Mouse (Mus musculus) gastrocnemius, adult 8-10 months (tissue): Measurements from ENCODE around the gene Cda. TPM values are rescaled to one million over a fixed set of nuclear protein-coding genes. Genes with fewer than 3 reads are reported as not detected.
"Not testable (repeated sequence)": the region's sequence is repeated elsewhere in the genome, so short reads cannot be mapped to it uniquely, and the experiment has no call there.

ENCODE experiments used
- DNase-seq, 2 experiments: peaks; one replicate each; pipeline ENCODE4 v3.0.0; 2022; ENCODE audit warnings: low spot score in 2 of 2
- total RNA-seq, 4 experiments: library from RNA; stranded (reverse); gene quantifications; 2 replicates each; pipeline ENCODE4 v1.2.4; 2022

Gene Cda
- total RNA-seq, 4 experiments from 2014 or later, result 0.59 to 0.63 TPM; not detected in 2

DNA sequence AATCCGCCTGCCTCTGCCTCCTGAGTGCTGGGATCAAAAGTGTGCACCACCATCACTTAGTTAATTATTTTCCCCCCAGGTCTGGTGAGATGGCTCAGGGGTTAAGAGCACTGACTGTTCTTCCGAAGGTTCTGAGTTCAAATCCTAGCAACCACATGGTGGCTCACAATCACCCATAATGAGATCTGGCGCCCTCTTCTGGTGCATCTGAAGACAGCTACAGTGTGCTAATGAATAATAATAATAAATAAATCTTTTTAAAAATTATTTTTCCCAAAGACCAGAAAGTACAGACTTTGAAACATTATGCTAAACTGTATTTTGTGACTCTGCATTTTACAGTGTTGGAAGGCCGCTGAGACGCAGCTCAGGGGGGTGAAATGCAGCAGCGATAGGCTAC lies 32.1 kb downstream of the Cda start:
- no peak for DNase-seq

DNA sequence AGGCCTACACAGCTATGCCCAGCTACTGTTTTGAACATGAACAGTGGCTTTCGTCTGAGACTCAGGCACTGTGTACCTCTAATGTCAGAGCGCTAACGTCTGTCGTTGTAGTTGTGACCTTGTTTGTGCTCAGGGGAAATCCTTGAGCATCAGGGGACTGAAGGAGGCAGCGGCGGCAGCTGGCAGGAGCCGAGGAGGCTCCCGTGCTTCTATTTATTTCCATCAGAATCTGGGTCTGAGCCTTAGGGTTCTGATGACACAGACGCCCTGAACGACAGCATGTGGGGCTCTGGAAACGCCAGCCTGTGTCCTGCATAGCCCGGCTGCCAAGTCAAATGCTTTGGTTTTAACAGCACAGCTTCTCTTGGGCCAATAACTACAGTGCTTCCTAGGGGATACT lies 32.8 kb downstream of the Cda start:
- peak in 1 of 2 experiments; percentile 35 for DNase-seq

DNA sequence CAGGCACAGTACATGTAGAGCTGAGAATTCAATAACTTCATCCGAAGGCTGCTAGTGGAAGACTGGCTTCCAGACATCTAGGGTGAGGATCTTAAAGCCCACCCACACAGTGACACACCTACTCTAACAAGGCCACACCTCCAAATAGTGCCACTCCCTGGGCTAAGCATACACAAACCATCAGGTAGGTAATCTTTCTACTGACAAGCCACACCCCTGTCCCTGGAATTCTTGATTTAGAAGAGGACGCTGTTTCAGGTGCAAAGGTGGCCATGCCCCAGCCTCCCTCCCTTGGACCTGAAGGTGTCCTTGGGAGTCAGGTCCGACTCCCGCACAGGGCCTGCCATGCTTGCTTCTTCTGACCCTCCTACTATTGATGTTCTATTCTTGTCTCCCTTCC lies 34.7 kb downstream of the Cda start:
- no peak for DNase-seq

DNA sequence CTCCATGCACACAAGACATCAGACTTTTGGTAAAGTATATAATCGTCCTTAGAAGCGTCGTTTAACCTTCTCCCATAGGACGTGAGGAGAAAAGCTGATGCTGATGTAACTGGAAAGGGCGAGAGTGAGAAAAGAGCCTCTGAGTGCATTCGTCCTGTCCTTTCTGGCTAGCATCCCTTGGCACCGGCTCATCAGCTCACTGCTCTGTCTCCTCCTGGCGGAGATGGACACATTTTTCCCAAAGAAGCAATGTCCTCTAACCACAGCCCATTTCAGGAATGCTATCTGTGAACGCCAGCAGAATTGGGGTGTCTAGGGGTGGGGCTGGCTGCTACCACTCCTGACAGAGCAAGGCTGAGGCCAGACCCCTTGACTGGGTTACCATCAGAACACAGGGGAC lies 36.1 kb downstream of the Cda start:
- DNase-seq, result no peak

DNA sequence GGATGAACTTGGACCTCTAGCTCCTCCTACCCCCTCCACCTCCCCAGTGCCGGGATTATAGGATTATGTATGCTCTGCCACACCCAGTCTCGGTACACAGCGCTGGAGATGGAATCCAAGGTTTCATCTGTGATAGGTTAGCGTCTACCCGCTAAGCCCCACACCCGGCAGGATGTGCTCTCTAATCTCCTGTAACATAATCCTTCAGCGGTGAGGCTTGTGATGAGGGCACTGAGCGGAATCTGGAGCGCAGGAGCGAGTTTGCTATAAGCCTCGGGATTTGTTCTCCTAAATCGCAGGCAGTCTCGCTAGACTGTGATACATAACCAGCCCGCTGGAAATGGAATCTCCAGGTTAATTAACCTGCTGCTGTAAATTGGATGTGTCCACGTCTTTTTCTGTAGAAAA lies 37.5 kb downstream of the Cda start:
- DNase-seq, result no peak

DNA sequence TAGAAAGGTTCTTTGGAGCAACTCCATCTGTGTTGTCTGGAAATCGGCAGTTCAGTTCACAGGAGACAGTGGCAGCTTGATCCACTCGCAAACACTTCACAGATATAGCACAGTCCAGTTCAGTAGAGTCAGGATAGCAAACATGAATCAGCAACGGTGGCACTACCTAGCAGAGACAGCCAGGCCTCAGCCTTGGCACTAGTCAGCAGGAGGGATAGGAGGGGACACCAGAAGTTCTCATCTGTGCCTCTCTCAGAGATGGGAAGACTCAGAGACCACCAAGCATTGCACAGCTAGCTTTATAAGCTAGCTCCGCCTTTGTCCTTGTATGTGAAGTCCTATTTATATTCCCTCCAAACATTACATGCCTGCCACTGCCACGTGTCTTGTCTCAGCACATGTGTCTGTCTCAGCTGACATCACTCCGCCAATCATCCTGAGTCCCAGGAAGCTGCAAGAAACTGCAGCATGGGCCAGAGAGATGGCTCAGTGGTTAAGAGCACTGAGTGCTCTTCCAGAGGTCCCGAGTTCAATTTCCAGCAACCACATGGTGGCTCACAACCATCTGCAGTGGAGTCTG lies 39.8 kb downstream of the Cda start:
- no peak for DNase-seq

DNA sequence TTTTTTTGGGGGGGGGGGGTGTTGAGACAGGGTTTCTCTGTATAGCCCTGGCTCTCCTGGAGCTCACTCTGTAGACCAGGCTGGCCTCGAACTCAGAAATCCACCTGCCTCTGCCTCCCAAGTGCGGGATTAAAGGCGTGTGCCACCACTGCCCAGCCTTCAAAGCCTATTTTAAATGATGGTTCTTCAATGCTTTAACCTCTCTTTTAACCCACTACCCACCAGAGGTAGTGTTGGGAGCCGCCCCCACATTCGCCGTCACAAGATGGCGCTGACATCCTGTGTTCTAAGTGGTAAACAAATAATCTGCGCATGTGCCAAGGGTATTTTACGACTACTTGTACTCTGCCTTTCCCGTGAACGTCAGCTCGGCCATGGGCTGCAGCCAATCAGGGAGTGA lies 40.6 kb downstream of the Cda start:
- DNase-seq, result not testable (repeated sequence)

DNA sequence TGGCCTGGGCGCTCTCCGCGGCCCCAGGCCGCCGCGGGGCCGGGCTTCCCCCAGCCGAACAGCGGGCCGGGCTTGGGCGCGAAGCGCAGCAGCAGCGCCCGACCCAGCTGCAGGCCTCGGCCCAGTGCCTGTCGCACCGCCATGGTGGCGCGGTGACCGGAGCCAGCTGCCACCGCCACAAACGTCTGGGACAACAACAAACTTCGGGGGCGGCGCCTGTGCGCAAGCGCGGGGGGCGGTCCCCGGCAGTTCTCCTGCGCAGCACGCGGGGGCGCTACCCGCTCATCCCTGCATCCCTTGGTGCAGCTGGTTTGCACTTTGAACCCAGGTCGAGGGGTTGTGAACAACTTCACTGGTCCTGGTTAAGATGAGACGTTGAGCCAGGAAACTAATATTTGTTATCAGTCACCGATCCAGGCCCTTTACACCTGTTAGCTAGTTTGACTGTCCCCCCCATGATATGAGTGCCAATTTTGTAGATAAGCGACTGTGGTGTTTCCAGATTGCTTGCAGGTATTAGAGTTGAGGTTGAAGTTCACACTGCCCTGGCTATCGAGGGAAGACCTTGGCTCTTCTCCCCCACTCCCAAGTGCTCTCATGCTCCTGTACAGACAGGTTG lies 41.6 kb downstream of the Cda start, which contains the start of gene Pink1:
Gene Pink1, minus strand, starts transcription at position 231 of the 619 bp plus-strand sequence.
- DNase-seq, result peak; percentile 93 to 95

DNA sequence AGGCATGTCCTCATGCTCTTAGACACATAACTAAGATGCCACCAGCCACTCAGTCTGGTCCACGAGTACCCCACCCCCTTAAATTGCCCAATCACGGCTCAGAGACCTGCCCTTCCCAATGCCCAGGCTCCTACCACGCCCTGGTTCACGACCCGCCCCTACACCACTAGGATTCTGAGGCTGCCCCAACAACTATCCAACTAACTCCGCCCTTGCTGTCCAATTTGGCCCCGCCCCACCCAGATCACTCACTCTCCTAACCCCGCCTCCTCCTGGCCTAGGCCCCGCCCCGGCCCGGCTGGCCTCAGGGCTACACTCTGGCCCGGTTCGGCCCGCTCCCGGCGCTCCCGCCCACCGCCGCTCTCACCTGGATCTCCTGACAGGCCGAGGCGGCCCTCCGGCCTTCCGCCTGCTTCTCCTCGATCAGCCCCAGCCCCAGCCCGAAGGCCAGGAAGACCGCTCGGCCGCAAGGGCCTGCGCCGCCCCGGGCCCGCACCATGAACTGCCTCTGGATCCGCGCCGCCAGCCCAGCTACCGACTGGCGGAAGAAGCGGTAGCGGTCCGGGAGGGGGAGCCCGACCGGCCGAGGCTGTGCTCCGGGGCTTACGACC lies 42.2 kb downstream of the Cda start:
- DNase-seq, result peak; percentile 98 to 99

DNA sequence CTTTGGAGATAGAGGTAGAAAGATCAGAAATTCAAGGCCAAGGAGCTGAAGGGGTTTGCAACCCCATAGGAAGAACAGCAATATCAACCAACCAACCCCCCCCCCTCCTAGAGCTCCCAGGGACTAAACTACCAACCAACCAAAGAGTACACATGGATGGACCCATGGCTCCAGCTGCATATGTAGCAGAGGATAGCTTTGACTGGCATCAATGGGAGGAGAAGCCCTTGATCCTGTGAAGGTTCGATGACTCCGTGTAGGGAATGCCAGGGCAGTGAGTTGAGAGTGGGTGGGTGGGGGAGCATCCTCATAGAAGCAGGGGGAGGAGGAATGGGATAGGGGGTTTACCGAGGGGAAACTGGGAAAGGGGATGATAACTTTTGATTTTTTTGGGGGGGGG lies 43.3 kb downstream of the Cda start:
- DNase-seq, result no peak

DNA sequence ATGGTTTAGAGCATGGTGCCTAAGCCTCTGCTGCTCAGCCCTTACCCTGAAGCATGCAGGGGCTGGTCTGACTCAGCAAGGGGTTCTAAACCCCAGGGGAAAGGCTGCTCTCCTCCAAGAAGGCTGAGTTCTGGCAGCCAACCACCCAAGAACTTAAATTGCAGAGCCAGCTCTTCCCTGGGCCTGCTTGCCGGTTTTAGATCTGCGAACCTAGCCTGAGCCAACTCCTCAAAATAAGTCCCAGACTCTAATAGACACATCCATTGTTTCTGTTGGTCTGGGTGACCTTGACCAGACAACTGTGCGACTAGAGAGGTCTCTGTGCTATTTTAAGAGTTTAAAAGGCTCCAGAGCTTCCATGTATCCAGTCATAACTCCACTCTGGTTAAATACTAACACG lies 44.0 kb downstream of the Cda start:
- DNase-seq, result no peak

DNA sequence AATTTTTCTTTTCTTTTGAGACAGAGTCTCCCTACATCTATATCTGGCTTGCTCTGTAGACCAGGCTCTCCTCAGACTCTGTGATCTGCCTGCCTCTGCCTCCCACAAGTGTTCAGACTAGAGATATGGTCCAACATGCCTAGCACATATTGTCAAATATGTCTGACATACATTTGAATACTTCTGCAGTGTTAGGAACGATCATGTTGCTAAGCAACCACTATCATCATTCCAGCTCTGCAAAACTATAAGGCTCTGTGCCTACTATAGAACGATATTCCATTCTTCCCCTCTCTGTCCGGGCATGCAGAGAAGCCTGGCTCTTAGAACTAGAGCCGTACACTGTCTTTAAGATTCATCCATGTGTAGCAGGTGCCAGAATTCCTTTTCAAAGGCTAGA lies 45.1 kb downstream of the Cda start:
- no peak for DNase-seq

DNA sequence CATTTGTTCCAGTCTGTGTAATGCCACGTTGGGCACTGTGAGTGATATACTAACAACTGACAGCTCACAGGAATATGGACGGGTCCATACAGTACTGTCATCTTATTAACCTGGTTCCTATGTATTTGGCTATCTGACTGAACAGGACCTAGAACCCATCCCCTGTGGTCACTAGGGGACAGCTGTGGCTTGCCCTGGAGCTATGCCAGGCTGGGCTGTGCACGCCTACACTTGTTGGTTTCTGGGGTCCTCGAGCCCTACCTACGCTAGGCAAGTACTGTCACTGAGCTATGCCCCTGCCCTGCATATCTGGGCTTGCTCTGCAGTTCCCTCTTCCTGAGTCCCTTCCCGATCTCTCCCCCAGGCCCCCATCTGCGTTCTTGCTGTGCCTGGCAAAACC lies 46.3 kb downstream of the Cda start:
- DNase-seq, result no peak

DNA sequence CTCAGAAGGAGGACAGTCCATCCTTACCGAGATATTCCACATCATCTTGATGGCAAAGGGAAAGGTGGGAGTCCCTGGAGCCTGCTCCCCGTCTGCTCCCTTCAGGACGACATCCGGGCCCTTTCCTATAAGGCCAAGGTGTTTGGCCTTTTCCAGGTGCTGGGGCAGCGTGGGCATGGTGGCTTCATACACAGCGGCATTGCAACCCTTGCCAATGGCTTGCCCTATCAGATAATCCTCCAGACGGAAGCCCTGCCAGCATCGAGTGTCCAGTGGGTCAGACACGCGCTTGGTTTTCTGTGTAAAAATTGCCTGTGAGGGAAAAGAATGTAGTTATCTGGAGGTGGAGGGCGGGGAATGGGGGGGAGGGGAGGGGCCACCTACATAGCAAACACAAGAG lies 47.1 kb downstream of the Cda start:
- no peak for DNase-seq

DNA sequence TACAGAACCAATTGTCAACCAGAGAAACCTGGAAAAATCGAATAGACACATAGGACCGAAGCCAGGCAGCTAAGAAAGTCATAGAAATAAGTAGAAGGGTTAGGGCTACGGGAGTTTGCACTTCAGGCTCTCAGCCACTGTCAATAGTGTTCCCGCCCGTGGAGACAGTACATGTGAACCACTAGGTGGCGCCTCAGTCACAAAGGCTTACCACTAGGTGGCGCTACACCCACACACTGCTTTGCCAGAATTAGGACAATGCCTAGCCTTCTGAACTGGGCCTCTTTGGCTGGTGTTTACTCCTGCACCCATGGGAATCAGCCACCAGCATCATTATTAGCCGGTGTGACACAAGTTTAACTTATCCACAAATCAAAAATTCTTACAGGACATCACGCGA lies 48.3 kb downstream of the Cda start:
- peak; percentile 74 to 78 for DNase-seq

DNA sequence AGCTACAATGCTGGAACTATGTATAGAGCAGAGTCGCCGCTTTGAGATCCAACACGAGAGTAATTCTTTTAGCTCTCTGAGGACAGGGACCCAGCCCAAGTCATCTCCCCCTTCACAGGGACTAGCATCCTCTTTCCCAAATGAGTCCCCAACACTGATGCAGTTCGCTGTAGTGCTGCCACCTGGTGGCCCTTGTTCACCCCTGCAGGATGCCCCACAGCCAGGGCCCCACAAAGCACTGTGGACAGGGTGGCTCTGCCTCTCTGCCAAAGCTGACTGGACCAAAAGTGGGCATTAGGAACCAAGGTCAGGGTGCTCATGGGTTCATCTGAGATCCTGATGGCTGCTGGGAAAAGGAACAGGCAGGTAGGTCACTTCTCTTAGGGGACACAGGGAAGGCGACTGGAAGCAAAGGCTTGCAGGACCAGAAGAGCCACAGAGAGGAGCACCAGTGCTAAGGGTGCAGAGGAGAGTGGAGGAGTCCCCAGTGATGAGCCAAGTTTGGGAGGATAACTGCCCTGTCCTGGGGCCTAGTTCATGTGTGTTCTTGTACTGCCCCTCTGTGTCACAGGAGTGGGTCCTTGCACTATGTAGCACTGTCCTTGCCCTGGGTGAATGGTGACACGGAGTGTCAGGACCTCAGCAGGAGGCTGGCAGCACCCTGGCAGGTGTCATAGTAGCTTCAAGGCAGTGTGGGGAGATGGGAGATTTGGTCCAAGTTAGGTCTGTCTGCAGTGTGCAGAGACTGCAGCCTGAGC lies 49.1 kb downstream of the Cda start:
- DNase-seq, result no peak

DNA sequence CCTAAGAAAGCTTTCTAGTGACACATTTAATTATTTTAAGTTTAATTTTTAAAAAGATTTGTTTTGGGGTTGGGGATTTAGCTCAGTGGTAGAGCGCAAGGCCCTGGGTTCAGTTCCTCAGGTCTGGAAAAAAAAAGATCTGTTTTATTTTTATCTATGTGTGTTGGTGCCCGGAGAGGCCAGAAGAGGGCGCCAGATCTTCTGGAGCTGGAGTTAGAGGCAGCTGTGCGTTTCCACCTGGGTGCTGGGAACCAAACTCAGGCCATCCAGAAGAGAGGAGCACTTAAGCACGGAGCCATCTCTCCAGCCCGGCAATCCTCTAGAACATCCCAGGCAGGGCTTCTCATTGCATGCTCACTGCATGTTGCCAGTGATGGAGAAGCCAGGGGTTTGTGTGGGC lies 51.4 kb downstream of the Cda start:
- no peak for DNase-seq

DNA sequence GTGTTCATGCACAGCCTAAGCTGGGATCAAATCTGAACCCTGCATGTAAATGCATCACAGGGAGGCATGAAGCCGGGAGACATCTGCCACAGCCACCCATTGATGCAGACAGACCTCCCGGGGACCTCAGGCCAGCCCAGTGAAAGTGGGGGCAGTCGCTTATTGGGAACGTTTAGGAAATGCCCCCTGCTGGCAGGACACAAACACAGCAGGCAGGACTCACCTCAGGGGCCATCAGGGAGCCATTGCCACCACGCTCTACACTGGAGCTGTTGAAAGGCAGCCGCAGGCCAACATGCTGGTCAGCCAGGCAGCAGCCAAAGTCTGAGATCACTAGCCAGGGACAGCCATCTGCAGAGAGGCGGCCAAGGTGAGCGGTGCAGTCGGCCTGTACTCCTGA lies 52.0 kb downstream of the Cda start:
- no peak for DNase-seq

DNA sequence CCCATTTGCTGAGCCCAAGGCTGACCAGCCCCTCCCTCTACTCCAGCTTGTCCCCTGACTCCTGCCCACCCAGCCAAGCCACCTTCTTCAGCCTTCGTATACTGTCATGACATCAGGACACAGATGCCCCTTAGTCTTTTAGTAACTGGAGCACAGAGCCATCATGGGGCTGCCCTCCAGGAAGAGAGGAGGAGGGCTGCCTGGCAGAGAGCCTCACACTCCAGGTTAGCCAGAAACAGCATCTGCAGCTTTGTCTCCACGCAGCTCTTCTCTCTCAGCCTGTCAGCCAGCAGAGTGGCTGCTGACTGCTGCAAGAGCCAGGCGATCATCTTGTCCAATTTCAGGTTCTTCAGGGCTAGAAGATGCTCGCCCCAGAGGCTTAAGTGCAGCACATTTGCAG lies 54.0 kb downstream of the Cda start:
- DNase-seq, result no peak

DNA sequence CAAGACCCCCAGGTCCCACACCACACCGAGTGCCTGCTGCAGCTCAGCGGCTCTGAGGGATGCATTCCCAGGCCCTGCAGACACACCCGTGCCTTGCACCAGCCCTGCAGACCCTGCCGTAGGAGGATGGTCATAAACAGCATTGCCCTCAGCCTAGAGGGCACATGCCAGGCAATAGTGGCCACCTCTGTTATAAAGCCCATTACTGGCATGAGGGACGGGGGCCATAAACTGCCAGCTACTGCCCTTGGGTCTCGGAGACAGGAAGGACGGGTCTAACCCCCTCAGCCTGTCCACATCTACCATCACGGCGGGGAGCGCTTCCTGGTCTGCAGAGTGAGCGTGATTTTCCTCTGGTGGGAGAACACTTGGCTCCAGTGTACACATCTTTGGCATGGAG lies 54.8 kb downstream of the Cda start:
- DNase-seq, result no peak

DNA sequence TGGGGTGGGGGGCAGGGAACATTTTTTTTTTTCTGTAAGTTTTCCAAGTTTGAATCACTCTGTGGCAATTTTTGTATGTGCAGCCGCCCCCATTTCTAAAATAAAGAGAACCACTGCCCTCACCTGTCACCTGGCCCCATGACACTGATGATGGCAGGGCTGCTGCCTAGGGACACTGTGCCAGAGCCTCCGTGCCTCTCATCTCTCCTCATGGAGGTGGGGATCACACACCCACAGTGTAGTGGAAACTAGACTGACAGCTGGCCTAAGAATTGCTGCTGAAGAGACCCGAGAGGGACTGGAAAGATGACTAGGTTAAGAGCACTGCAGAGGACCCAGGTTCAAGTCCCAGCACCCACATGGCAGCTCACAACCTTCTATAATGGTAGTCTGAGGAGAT lies 55.7 kb downstream of the Cda start:
- DNase-seq, result no peak

DNA sequence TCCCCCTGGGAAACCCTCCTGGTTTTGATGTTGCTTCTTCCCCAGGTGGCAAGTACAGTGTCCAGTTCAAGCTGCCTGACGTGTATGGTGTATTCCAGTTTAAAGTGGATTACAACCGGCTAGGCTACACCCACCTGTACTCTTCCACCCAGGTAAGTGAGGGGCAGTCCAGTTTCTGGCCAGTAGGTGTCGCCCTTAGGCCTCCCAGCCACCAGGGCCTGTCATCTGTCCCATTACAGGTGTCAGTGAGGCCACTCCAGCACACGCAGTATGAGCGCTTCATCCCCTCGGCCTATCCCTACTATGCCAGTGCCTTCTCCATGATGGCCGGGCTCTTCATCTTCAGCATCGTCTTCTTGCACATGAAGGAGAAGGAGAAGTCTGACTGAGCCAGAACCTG lies 56.2 kb downstream of the Cda start:
- no peak for DNase-seq
